Mouse (Mus musculus) olfactory bulb, adult 2 months (tissue): ENCODE measurements around the gene Cdh6.

Source experiments
- CTCF ChIP-seq: fragments of 200-500 bp; IDR thresholded peaks from 2 replicates; pipeline ENCODE4 v1.5.1; 2012; ENCODE audit warnings: low read depth, mild to moderate bottlenecking, low read length, moderate library complexity; ENCODE audit not compliant: insufficient read depth
- POLR2A ChIP-seq: fragments of 200-500 bp; IDR thresholded peaks from 2 replicates; pipeline ENCODE4 v1.6.1; 2012; ENCODE audit warnings: mild to moderate bottlenecking, low read depth, low read length, moderate library complexity; ENCODE audit not compliant: insufficient read depth

DNA sequence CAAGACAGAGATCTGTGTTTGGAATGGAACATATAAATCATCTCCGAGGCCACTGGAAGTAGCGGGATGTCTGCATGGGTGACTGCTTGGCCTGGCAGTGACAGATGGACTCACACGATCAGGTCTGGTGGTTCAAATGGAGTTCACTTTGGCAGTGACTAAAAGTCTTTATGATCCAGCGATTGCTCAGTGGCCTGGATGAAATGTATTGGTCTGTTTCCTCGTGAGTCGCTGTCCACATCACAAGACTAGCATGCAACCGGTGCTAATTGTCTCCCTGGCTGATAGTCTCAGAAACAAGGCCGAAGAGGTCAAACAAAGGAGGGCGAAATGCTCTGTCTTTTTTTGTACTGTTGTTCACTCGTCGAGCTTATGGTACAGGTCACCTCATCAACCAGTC lies 19.6 kb upstream of the Cdh6 start:
- TF ChIP-seq CTCF (no peak), POLR2A (no peak)
